Mouse (Mus musculus) small intestine, adult 2 months (tissue): ENCODE measurements at regions not wholly inside any gene's neighbourhood (a gene's known extent, or its start where the extent isn't known, plus 50 kb on each side); places are given as distances from the start of the nearest gene placed in this dataset.

Experiments used
- CTCF ChIP-seq: fragments of 200-500 bp; IDR thresholded peaks from 2 replicates; pipeline ENCODE4 v1.5.1; 2012; ENCODE audit warnings: low read depth, mild to moderate bottlenecking, control low read depth, inconsistent platforms, low read length, moderate library complexity, mixed read lengths; ENCODE audit not compliant: insufficient replicate concordance, insufficient read length; ENCODE audit errors: extremely low read depth
- POLR2A ChIP-seq: fragments of 200-500 bp; IDR thresholded peaks from 2 replicates; pipeline ENCODE4 v1.6.1; 2012; ENCODE audit warnings: low read depth, mild to moderate bottlenecking, control low read depth, inconsistent platforms, low read length, moderate library complexity

- TF ChIP-seq CTCF (no peak), POLR2A (no peak)
Observed at GRCm38 (mm10) chr2:178735099-178735498, 304.8 kb downstream of the Cdh26 start.
